Mouse (Mus musculus): ENCODE data around the gene Trpv1. TPM values are rescaled to one million over a fixed set of nuclear protein-coding genes. Genes with fewer than 3 reads are reported as not detected.

Trpv1 gene
- polyA plus RNA-seq, 1 experiment, result not detected

DNA sequence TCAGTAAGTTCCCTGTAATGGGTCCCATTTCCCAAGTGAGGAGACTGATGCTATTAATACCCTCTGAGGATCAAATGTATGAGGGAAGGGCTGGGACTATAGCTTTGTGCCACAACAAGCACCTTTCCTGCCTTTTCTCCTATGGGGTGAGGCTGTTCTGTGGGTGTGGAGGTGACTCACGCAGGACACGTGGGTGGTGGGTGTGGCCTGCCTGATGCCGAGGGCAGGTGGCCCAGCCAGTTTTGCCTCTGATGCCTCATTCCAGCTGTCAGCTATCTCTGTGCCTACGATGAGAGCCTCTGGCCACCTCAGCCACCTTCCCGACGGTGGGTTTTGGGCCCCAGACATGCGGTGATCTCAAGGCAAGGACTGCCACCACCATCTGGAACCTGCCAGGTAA is 33.2 kb downstream of the Trpv1 start, which contains the start of gene Trpv3:
TSS of gene Trpv3 (plus strand) at position 122 of the 400 bp plus-strand sequence.
- no peak for TF ChIP-seq POLR2A (IDR thresholded peaks at IDR 0.05; ENCODE audit: borderline replicate concordance, low read depth, low read length)
- no peak for TF ChIP-seq CTCF (IDR thresholded peaks at IDR 0.05; ENCODE audit: low read depth, low read length)
- no peaks in the 10 kb centered on the region for H3K4me1 ChIP-seq (ENCODE audit: control insufficient read depth, insufficient read depth, low read length)
- no peak within 1 kb of the TSS for H3K4me3 ChIP-seq (ENCODE audit: insufficient read depth, low read length)
- no peak within 1 kb of the TSS for H3K27ac ChIP-seq (ENCODE audit: insufficient read depth, low read depth, low read length)

DNA sequence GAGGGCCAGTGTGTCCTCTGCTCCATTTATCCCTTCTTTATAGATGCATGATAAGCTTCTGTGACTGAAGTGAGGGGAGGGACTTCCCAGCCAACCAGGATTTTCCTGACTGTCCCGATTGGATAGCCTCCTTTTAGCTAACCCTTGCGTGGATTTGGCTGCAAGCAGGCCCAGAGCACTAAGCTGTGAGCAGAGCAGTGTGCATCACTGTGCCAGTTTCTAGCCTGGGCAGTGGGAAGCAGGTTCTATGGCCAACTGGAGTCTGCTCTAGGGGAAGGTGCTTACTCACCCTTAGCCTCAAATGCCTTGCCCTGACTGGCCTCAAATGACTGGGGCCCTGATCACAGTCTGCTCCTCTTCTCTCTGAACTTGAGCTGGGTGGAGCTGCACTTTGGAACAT is 40.7 kb downstream of the Trpv1 start:
- no peak overlapping the region for H3K27ac ChIP-seq (ENCODE audit: insufficient read depth, low read depth, low read length)
- H3K4me3 ChIP-seq (ENCODE audit: insufficient read depth, low read length), result no peak overlapping the region
- no peak for TF ChIP-seq POLR2A (IDR thresholded peaks at IDR 0.05; ENCODE audit: borderline replicate concordance, low read depth, low read length)
- TF ChIP-seq CTCF (IDR thresholded peaks at IDR 0.05; ENCODE audit: low read depth, low read length), result no peak
- H3K4me1 ChIP-seq (ENCODE audit: control insufficient read depth, insufficient read depth, low read length), result no peaks in the 10 kb centered on the region

DNA sequence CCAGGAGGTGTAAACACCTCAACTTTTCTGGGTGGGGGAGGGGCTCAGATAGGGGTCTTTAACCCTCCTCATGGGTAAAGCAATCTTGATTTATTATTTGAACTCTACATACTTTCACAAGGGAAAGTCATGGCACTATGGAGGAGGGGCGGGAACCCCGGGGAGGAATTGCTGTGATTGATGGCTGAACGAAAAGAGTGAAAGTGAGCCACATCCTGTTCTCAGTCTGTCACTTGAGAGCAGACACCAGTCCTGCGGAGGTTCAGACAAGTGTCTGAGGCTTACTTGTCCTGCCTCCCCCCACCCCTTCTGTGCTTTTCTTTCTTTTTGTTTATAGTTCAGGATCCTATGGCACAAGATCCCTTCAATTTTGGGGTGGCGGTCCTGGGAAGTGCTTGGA is 46.6 kb downstream of the Trpv1 start:
- H3K4me1 ChIP-seq (ENCODE audit: control insufficient read depth, insufficient read depth, low read length), result no peaks in the 10 kb centered on the region
- H3K27ac ChIP-seq (ENCODE audit: insufficient read depth, low read depth, low read length), result no peak overlapping the region
- H3K4me3 ChIP-seq (ENCODE audit: insufficient read depth, low read length), result no peak overlapping the region
- TF ChIP-seq POLR2A (IDR thresholded peaks at IDR 0.05; ENCODE audit: borderline replicate concordance, low read depth, low read length) (no peak), CTCF (IDR thresholded peaks at IDR 0.05; ENCODE audit: low read depth, low read length) (no peak)

DNA sequence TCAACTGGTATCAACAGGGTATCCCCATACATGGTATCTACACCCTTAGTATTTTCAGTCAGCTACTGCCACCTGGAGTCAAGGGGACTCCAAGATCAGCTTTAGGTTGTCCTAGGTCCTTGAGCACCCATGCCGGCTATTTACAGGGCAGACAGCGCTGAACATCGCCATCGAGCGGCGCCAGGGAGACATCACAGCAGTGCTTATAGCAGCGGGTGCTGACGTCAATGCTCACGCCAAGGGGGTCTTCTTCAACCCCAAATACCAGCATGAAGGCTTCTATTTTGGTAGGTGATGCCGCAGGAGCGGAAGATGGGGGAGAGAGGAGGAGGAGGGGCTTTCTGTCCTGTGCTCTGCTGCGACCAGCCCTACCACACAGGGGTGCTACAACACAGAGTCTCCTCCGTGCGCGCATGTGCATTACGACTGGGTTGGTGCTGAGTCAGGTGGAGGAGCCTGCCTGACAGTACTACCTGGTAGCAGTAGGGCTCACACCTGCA is 47.5 kb downstream of the Trpv1 start:
- H3K27ac ChIP-seq (ENCODE audit: insufficient read depth, low read depth, low read length), result no peak overlapping the region
- peak overlapping the region; percentile 8; the same call in 1 of the 2 replicates for H3K4me3 ChIP-seq (ENCODE audit: insufficient read depth, low read length)
- TF ChIP-seq POLR2A (IDR thresholded peaks at IDR 0.05; ENCODE audit: borderline replicate concordance, low read depth, low read length) (no peak), CTCF (IDR thresholded peaks at IDR 0.05; ENCODE audit: low read depth, low read length) (0 out of 2 replicates have a peak, but pooled peaks have one; percentile 40)
- H3K4me1 ChIP-seq (ENCODE audit: control insufficient read depth, insufficient read depth, low read length), result no peaks in the 10 kb centered on the region

- TF ChIP-seq CTCF (IDR thresholded peaks at IDR 0.05; ENCODE audit: low read depth, low read length) (no peak), POLR2A (IDR thresholded peaks at IDR 0.05; ENCODE audit: borderline replicate concordance, low read depth, low read length) (no peak)
- H3K4me3 ChIP-seq (ENCODE audit: insufficient read depth, low read length), result no peak overlapping the region
- no peaks in the 10 kb centered on the region for H3K4me1 ChIP-seq (ENCODE audit: control insufficient read depth, insufficient read depth, low read length)
- no peak overlapping the region for H3K27ac ChIP-seq (ENCODE audit: insufficient read depth, low read depth, low read length)
Measured at GRCm38 (mm10) chr11:73283369-73283768, 49.3 kb downstream of the Trpv1 start.

DNA sequence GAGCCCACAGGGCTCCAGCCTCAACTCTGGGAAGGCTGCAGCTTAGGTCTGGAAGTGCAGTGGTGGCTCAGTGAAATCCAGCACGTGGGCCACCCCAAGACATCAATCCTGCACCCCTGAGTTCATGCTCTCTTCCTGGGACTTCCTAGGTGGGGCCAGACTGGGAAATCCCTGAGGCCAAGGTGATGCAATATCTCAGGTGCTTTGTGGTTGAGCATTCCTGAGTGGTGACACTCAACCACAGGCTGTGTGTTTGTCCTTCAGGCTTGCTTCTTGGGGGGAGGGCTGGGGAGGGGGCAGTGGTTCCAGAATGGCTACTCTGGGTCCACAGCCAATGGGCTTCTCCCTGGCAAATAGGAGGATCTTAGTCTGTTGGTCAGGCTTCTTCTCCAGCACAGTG is 49.8 kb downstream of the Trpv1 start:
- Histone ChIP-seq H3K4me1 (ENCODE audit: control insufficient read depth, insufficient read depth, low read length) (no peaks in the 10 kb centered on the region), H3K27ac (ENCODE audit: insufficient read depth, low read depth, low read length) (no peak overlapping the region), H3K4me3 (ENCODE audit: insufficient read depth, low read length) (no peak overlapping the region)
- TF ChIP-seq POLR2A (IDR thresholded peaks at IDR 0.05; ENCODE audit: borderline replicate concordance, low read depth, low read length) (no peak), CTCF (IDR thresholded peaks at IDR 0.05; ENCODE audit: low read depth, low read length) (no peak)

- Histone ChIP-seq H3K4me1 (ENCODE audit: control insufficient read depth, insufficient read depth, low read length) (no peaks in the 10 kb centered on the region), H3K27ac (ENCODE audit: insufficient read depth, low read depth, low read length) (no peak overlapping the region), H3K4me3 (ENCODE audit: insufficient read depth, low read length) (no peak overlapping the region)
- TF ChIP-seq POLR2A (IDR thresholded peaks at IDR 0.05; ENCODE audit: borderline replicate concordance, low read depth, low read length), result no peak
- no peak for TF ChIP-seq CTCF (IDR thresholded peaks at IDR 0.05; ENCODE audit: low read depth, low read length)
Measured at GRCm38 (mm10) chr11:73284351-73284750, 50.3 kb downstream of the Trpv1 start.

DNA sequence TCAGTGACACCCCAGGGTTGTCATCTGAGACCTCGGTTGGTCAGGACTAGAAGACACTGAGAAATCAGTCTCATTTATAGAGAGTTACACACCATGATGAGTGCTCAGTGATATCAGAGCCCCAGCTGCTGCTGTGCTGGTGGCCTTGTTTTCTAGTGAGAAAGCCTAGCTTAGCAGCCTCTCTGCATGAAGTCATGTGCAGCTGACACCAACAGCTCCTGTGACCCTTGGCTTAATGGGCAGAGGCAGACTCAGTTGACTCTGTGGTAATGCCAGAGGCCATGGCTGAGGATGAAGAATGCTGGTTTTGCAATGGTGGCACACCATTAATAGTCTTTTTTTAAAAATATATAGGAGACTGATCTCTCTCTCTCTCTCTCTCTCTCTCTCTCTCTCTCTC is 55.5 kb downstream of the Trpv1 start:
- H3K4me3 ChIP-seq (ENCODE audit: insufficient read depth, low read length), result no peak overlapping the region
- no peak overlapping the region for H3K27ac ChIP-seq (ENCODE audit: insufficient read depth, low read depth, low read length)
- no peak for TF ChIP-seq POLR2A (IDR thresholded peaks at IDR 0.05; ENCODE audit: borderline replicate concordance, low read depth, low read length)
- TF ChIP-seq CTCF (IDR thresholded peaks at IDR 0.05; ENCODE audit: low read depth, low read length), result no peak
- H3K4me1 ChIP-seq (ENCODE audit: control insufficient read depth, insufficient read depth, low read length), result no peaks in the 10 kb centered on the region

DNA sequence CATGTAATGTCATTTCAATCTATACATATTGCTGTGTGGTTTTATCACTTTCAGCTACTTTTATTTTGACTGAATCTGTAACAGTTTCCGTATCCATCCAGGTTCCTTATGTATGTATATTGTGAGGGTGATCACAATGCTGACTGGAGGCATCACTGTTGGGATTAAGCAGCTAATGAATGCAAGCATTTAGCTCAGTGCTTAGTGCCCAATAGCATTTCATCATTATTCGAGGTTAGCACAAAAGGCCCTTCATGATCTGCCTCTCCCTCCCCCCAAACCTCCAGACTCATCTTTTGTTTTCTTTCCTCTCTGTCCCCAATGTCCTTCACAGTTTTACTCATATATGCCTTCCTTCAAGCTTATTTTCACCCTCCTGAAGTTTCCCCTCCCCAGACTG is 69.0 kb downstream of the Trpv1 start:
- Histone ChIP-seq H3K4me3 (ENCODE audit: insufficient read depth, low read length) (no peak overlapping the region), H3K4me1 (ENCODE audit: control insufficient read depth, insufficient read depth, low read length) (no peaks in the 10 kb centered on the region), H3K27ac (ENCODE audit: insufficient read depth, low read depth, low read length) (no peak overlapping the region)
- TF ChIP-seq POLR2A (IDR thresholded peaks at IDR 0.05; ENCODE audit: borderline replicate concordance, low read depth, low read length) (no peak), CTCF (IDR thresholded peaks at IDR 0.05; ENCODE audit: low read depth, low read length) (no peak)

Other genes with a start within 250 kb of the Trpv1 start
- 0.39 TPM in 1 of 2 replicates, not detected in the other for gene P2rx1, start 235.2 kb upstream of the Trpv1 start, polyA plus RNA-seq (2012; ENCODE audit: insufficient read depth, insufficient read length, missing spikeins)
- not detected in 2 replicates for gene Camkk1, start 215.3 kb upstream of the Trpv1 start, polyA plus RNA-seq (2012; ENCODE audit: insufficient read depth, insufficient read length, missing spikeins)
- gene Ncbp3, start 186.5 kb upstream of the Trpv1 start, polyA plus RNA-seq (2012; ENCODE audit: insufficient read depth, insufficient read length, missing spikeins), result 6.2 and 6.4 TPM in 2 replicates
- gene Itgae, start 143.7 kb upstream of the Trpv1 start, polyA plus RNA-seq (2012; ENCODE audit: insufficient read depth, insufficient read length, missing spikeins), result not detected in 2 replicates
- gene Haspin, start 96.0 kb upstream of the Trpv1 start, polyA plus RNA-seq (2012; ENCODE audit: insufficient read depth, insufficient read length, missing spikeins), result 8.7 and 9.0 TPM in 2 replicates
- not detected in 2 replicates for gene P2rx5, start 73.9 kb upstream of the Trpv1 start, polyA plus RNA-seq (2012; ENCODE audit: insufficient read depth, insufficient read length, missing spikeins)
- gene Emc6, start 57.3 kb upstream of the Trpv1 start, polyA plus RNA-seq (2012; ENCODE audit: insufficient read depth, insufficient read length, missing spikeins), result 41.3 and 43.1 TPM in 2 replicates
- gene Tax1bp3, start 57.2 kb upstream of the Trpv1 start, polyA plus RNA-seq (2012; ENCODE audit: insufficient read depth, insufficient read length, missing spikeins), result 35.4 and 37.3 TPM in 2 replicates
- 48.2 and 49.7 TPM in 2 replicates for gene Ctns, start 35.2 kb upstream of the Trpv1 start, polyA plus RNA-seq (2012; ENCODE audit: insufficient read depth, insufficient read length, missing spikeins)
- 3.3 and 4.0 TPM in 2 replicates for gene Shpk, start 34.8 kb upstream of the Trpv1 start, polyA plus RNA-seq (2012; ENCODE audit: insufficient read depth, insufficient read length, missing spikeins)
- not detected in 2 replicates for gene Trpv3, start 33.1 kb downstream of the Trpv1 start, polyA plus RNA-seq (2012; ENCODE audit: insufficient read depth, insufficient read length, missing spikeins)
- gene Aspa, start 95.3 kb downstream of the Trpv1 start, polyA plus RNA-seq (2012; ENCODE audit: insufficient read depth, insufficient read length, missing spikeins), result 0.25 TPM in 1 of 2 replicates, not detected in the other
- gene Gm49340, start 95.4 kb downstream of the Trpv1 start, polyA plus RNA-seq (2012; ENCODE audit: insufficient read depth, insufficient read length, missing spikeins), result not detected in 2 replicates
- gene Spata22, start 95.4 kb downstream of the Trpv1 start, polyA plus RNA-seq (2012; ENCODE audit: insufficient read depth, insufficient read length, missing spikeins), result not detected in 2 replicates
- gene Olfr20, start 116.5 kb downstream of the Trpv1 start, polyA plus RNA-seq (2012; ENCODE audit: insufficient read depth, insufficient read length, missing spikeins), result not detected in 2 replicates
- gene Olfr376, start 137.0 kb downstream of the Trpv1 start, polyA plus RNA-seq (2012; ENCODE audit: insufficient read depth, insufficient read length, missing spikeins), result not detected in 2 replicates
- not detected in 2 replicates for gene Olfr1, start 165.3 kb downstream of the Trpv1 start, polyA plus RNA-seq (2012; ENCODE audit: insufficient read depth, insufficient read length, missing spikeins)
- not detected in 2 replicates for gene Olfr378, start 194.2 kb downstream of the Trpv1 start, polyA plus RNA-seq (2012; ENCODE audit: insufficient read depth, insufficient read length, missing spikeins)
- not detected in 2 replicates for gene Olfr380, start 223.2 kb downstream of the Trpv1 start, polyA plus RNA-seq (2012; ENCODE audit: insufficient read depth, insufficient read length, missing spikeins)